Mouse (Mus musculus): ENCODE measurements around the gene Trib3. TPM values are rescaled to one million over a fixed set of nuclear protein-coding genes. Genes with fewer than 3 reads are reported as not detected.

Gene Trib3
- total RNA-seq, 1 experiment: 18.5 TPM

GRCm38 (mm10) chr2:152288046-152288445, 55.8 kb downstream of the Trib3 start:
- Histone ChIP-seq H3K4me3 (ENCODE audit: insufficient read depth in 1 of 2, low read depth in 1 of 2, low read length in 2 of 2, poor library complexity in 1 of 2, severe bottlenecking in 1 of 2) (no peak overlapping the region), H3K27ac (ENCODE audit: insufficient read depth, low read depth, low read length, poor library complexity, severe bottlenecking) (no peak overlapping the region), H3K36me3 (ENCODE audit: control insufficient read depth, insufficient read depth, low read length, poor library complexity, severe bottlenecking) (peaks cover 7% of the 10 kb centered on the region), H3K4me1 (ENCODE audit: control insufficient read depth in 2 of 2, insufficient read depth in 2 of 2, low read length in 2 of 2, poor library complexity in 1 of 2) (no peaks in the 10 kb centered on the region), H3K9ac (ENCODE audit: insufficient read depth, low read depth, low read length, poor library complexity, severe bottlenecking) (no peak overlapping the region), H3K9me3 (ENCODE audit: control insufficient read depth, insufficient read depth, low read depth, low read length) (no peaks in the 10 kb centered on the region)
- TF ChIP-seq ZNF384 (IDR thresholded peaks at IDR 0.05; ENCODE audit: low read depth, low read length): no peak
- TF ChIP-seq ZC3H11A (IDR thresholded peaks at IDR 0.05; ENCODE audit: borderline replicate concordance, low read depth, low read length): no peak
- no peak for TF ChIP-seq MAFK (IDR thresholded peaks at IDR 0.05; ENCODE audit: insufficient read depth, low read depth, low read length)
- TF ChIP-seq HCFC1 (IDR thresholded peaks at IDR 0.05; ENCODE audit: borderline replicate concordance, insufficient read depth, low read length): no peak
- no peak for TF ChIP-seq CHD2 (IDR thresholded peaks at IDR 0.05; ENCODE audit: low read depth, low read length)
- in situ Hi-C loops (cut with MboI; ENCODE audit: low sequenced_read_pairs in 2 of 2, unreplicated experiment in 2 of 2): no loop called here
- no peak for DNase-seq (ENCODE audit: low read depth, low spot score)

GRCm38 (mm10) chr2:152287560-152287959, 56.3 kb downstream of the Trib3 start:
- no peaks in the 10 kb centered on the region for H3K9me3 ChIP-seq (ENCODE audit: control insufficient read depth, insufficient read depth, low read depth, low read length)
- no peak overlapping the region for H3K9ac ChIP-seq (ENCODE audit: insufficient read depth, low read depth, low read length, poor library complexity, severe bottlenecking)
- no peak overlapping the region for H3K27ac ChIP-seq (ENCODE audit: insufficient read depth, low read depth, low read length, poor library complexity, severe bottlenecking)
- in situ Hi-C loops (cut with MboI; ENCODE audit: low sequenced_read_pairs in 2 of 2, unreplicated experiment in 2 of 2): no loop called here
- peaks cover 10% of the 10 kb centered on the region for H3K36me3 ChIP-seq (ENCODE audit: control insufficient read depth, insufficient read depth, low read length, poor library complexity, severe bottlenecking)
- no peaks in the 10 kb centered on the region for H3K4me1 ChIP-seq (ENCODE audit: control insufficient read depth in 2 of 2, insufficient read depth in 2 of 2, low read length in 2 of 2, poor library complexity in 1 of 2)
- TF ChIP-seq HCFC1 (IDR thresholded peaks at IDR 0.05; ENCODE audit: borderline replicate concordance, insufficient read depth, low read length) (no peak), ZNF384 (IDR thresholded peaks at IDR 0.05; ENCODE audit: low read depth, low read length) (no peak), ZC3H11A (IDR thresholded peaks at IDR 0.05; ENCODE audit: borderline replicate concordance, low read depth, low read length) (no peak), CHD2 (IDR thresholded peaks at IDR 0.05; ENCODE audit: low read depth, low read length) (no peak), MAFK (IDR thresholded peaks at IDR 0.05; ENCODE audit: insufficient read depth, low read depth, low read length) (no peak)
- no peak for DNase-seq (ENCODE audit: low read depth, low spot score)
- no peak overlapping the region for H3K4me3 ChIP-seq (ENCODE audit: insufficient read depth in 1 of 2, low read depth in 1 of 2, low read length in 2 of 2, poor library complexity in 1 of 2, severe bottlenecking in 1 of 2)

Other genes with a start within 250 kb of the Trib3 start
- 16.0 and 18.3 TPM in 2 replicates for gene Srxn1, start 238.5 kb downstream of the Trib3 start, total RNA-seq (2012; rRNA removed)
- gene Tcf15, start 200.5 kb downstream of the Trib3 start, total RNA-seq (2012; rRNA removed): 22.4 and 54.6 TPM in 2 replicates
- 116 and 134 TPM in 2 replicates for gene Csnk2a1, start 117.2 kb downstream of the Trib3 start, total RNA-seq (2012; rRNA removed)
- gene Tbc1d20, start 50.2 kb downstream of the Trib3 start, total RNA-seq (2012; rRNA removed): 18.7 and 20.2 TPM in 2 replicates
- 69.9 and 113 TPM in 2 replicates for gene Rbck1, start 11.4 kb downstream of the Trib3 start, total RNA-seq (2012; rRNA removed)
- 2.1 and 3.3 TPM in 2 replicates for gene Nrsn2, start 32.6 kb upstream of the Trib3 start, total RNA-seq (2012; rRNA removed)
- 7.4 and 9.1 TPM in 2 replicates for gene Sox12, start 54.0 kb upstream of the Trib3 start, total RNA-seq (2012; rRNA removed)
- gene Zcchc3, start 71.0 kb upstream of the Trib3 start, total RNA-seq (2012; rRNA removed): 21.4 and 22.9 TPM in 2 replicates
- gene 6820408C15Rik, start 71.6 kb upstream of the Trib3 start, total RNA-seq (2012; rRNA removed): 0.18 and 0.58 TPM in 2 replicates
- gene Defb23, start 120.6 kb upstream of the Trib3 start, total RNA-seq (2012; rRNA removed): not detected in 2 replicates
- not detected in 2 replicates for gene Defb20, start 133.0 kb upstream of the Trib3 start, total RNA-seq (2012; rRNA removed)
- gene Defb22, start 146.1 kb upstream of the Trib3 start, total RNA-seq (2012; rRNA removed): not detected in 2 replicates
- gene Defb26, start 167.7 kb upstream of the Trib3 start, total RNA-seq (2012; rRNA removed): not detected in 2 replicates
- not detected in 2 replicates for gene Defb28, start 174.2 kb upstream of the Trib3 start, total RNA-seq (2012; rRNA removed)
- gene Defb29, start 196.1 kb upstream of the Trib3 start, total RNA-seq (2012; rRNA removed): not detected in 2 replicates
- not detected in 2 replicates for gene Gm17416, start 225.3 kb upstream of the Trib3 start, total RNA-seq (2012; rRNA removed)
- gene Defb21, start 228.7 kb upstream of the Trib3 start, total RNA-seq (2012; rRNA removed): not detected in 2 replicates
- not detected in 2 replicates for gene Defb19, start 236.3 kb upstream of the Trib3 start, total RNA-seq (2012; rRNA removed)

All from ES-E14 (cell line).